Mouse (Mus musculus): ENCODE measurements at regions not wholly inside any gene's neighbourhood (a gene's known extent, or its start where the extent isn't known, plus 50 kb on each side); places are given as distances from the start of the nearest gene placed in this dataset.
"Not testable (repeated sequence)": the region's sequence is repeated elsewhere in the genome, so short reads cannot be mapped to it uniquely, and the experiment has no call there.

DNA sequence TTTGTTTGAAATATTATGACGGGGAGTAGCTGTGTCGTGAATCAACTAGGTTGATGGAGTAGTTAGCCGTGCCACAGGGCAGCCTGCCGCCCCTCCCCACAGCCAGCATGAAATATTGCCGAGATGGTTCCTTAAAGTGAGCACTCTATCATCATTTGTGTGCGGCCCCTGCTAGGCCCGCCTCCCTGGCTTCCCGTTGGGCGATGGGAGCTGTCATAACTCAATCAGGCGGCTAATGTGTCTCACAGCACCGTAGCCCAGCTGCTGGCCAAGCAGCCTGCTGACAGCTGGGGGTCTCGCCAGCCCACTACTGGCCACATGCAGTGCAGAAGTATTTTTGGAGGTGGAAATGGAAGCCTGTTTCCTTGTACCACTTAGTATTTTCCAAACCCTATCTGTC is 140.9 kb downstream of the Sall1 start:
- DNase-seq (ENCODE audit: low read depth) = no peak

DNA sequence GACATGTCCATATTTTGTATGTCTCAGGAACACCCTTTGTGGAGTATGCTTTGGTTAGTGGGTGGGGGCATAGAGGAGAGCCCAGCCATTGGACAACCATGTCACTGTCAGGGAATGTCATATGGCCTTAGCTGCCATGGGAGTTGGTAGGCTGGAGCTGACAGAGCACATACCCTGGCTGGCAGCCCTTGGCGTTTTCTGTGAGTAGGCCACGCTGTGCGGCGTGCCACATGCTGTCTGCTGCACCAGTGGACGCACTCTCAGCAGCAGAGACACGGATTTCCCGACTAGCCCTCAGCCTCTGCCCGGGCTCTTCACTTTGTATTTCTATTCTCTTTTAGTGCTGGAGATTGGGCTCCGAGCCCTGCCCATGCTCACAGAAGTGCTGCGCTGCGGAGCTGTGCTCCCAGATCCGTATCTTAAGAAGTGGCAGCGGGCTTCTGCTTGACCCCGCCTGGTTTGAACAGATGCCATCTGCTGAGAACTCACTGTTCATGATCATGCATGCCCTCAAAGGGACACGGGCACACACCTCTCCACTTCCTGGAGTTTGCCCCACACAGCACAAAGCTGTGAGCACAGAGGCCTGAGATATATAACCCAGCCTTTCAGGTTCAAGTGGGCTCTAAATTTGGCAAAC is 160.1 kb downstream of the Sall1 start:
- DNase-seq (ENCODE audit: low read depth) = no peak

DNA sequence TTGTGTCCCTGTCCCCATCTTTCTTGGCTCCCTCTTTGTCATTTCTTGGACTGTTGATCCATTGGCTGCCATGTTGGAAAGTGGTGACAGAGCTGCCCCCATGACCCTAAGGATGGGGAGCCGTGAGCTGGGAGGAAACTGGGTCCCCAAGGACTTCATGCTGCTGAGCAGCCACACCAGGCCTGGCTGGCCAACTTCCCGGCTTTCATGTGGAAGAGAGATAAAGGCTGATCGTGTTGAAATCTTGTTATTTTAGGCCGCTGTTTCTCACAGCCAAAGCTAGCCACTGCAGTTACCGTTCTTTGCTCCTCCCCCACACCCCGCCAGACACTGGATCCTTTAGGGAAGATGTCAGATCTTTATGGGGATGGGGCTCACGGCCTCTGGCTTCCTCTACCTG is 164.1 kb downstream of the Sall1 start:
- DNase-seq (ENCODE audit: low read depth) = no peak

- no peak for DNase-seq (ENCODE audit: low read depth)
These were observed 166.0 kb downstream of the Sall1 start for GRCm38 (mm10) chr8:88877921-88878320.

DNA sequence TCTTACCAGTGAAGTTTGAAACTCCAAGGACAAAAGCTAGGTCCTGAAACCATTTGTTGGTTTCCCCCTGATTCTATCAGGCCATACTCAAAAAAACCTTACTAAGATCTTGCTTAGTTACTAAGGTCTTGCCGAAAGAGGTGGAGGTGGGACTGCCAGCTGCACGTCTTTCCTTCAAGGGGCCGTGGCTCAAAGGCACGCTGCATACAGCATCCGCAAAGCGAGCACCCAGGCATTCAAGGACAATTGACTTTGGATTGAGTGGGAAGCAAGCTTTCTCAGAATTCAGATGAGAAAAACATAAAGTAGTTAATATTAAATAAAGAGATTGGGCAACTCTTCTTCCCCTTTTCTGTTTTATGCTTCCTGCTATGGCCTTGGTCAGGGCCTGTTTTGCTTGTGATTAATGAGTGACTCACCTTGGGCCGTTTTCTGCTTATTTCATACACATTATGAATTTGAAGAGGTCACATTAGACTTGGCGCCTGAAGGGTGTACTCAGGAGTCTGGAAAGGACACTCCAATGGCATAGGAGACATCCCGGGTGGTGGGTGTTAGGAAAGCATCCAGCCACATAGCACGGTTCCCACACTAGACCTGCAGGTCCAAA is 166.1 kb downstream of the Cyld start:
- DNase-seq (ENCODE audit: low read depth) = no peak

DNA sequence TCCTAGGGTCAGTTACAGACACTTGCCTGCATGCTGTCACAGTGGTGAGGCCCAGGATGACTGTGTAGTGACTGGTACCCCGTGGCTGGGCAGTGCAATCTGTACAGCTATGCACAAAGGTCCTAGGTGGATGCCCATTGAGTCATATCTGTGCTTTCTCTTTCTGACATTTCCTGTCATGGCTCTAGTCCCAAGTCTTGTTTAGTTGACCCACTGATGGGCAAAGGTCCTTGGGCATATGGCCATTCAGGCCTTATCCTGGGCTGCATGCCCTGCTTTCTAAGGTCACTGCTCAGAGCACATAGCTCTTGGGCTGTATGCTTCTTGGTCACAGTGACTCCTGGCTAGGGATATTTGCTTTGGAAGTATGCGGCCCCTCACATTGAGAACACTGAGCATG is 160.4 kb downstream of the Cyld start:
- DNase-seq (ENCODE audit: low read depth) = no peak

GRCm38 (mm10) chr8:88853200-88853599 is 156.4 kb downstream of the Cyld start:
- DNase-seq (ENCODE audit: low read depth) = no peak

- DNase-seq (ENCODE audit: low read depth) = no peak
These were observed 149.1 kb downstream of the Cyld start for GRCm38 (mm10) chr8:88845916-88846315.

DNA sequence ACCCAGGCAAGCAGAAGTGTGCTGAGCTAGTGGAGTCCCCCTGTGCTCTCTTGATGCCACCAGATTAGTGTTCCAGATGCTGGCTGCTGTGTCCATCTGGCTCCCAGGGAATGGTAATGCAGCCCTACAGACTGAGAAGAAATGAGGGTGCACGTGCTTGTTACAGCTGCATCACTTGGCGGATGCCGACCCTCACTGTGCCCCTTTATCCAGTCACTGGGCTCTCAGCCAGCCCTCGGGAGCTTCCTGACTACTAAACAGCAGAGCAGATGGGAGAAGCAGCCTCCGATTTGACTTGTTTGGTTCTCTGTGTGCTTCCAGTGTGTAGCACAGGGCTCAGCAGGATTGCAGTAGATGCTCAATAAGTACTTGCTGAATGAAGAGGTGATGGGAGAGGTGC is 147.5 kb downstream of the Cyld start:
- DNase-seq (ENCODE audit: low read depth) = no peak

- no peak for DNase-seq (ENCODE audit: low read depth)
These were observed 145.6 kb downstream of the Cyld start for GRCm38 (mm10) chr8:88842451-88842850.

GRCm38 (mm10) chr8:88840096-88840495 is 143.3 kb downstream of the Cyld start:
- DNase-seq (ENCODE audit: low read depth) = no peak

- DNase-seq (ENCODE audit: low read depth) = no peak
These were observed 139.0 kb downstream of the Cyld start for GRCm38 (mm10) chr8:88835756-88836291.

- DNase-seq (ENCODE audit: low read depth) = no peak
These were observed 129.0 kb downstream of the Cyld start for GRCm38 (mm10) chr8:88825816-88826215.

DNA sequence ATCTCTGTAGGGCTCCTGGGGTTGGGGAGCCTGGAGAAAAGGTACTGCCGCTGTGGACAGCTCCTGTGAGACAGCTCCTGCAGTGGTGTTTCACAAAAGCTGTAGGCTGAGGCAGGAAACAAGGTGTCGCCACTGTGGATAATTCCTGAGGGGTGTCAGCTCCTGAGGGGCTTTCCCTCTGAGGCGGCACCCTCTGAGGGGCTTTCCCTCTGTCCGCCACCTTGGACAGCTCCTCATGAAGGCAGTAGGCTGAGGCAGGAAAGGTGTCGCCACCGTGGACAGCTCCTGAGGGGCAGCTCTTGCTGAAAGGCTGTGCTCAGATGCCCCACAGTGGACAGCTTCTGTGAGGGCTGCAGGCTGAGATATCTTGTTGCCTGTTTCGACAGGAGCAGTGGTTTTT is 127.1 kb downstream of the Cyld start:
- no peak for DNase-seq (ENCODE audit: low read depth)

DNA sequence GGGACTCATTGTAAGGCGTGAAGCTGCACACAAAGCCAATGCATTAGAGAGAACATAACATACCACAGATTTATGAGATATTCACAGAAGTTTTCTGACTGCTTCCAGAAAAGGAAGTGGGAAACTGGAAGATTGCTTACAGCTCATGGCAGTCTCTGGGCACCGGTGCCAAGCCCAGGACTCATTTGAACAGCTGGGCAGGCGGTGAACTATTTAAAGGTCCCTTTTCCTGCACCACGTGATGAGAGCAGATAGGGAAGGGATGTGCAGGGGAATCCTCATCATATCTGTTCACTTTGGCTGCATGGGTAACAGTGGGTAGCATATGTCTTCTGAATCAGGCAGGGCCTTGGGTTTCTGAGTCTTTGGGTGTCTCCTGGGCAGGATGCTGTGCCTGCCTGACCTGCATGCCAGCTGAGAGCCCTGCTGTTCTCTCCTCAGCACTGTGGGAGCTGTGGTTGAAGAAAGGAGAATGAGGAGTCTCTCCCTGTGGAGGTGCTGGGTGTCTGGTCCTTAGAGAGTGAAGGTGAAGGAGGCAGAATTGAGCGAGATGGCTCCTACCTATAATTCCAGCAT is 123.5 kb downstream of the Cyld start:
- DNase-seq (ENCODE audit: low read depth) = no peak

- DNase-seq (ENCODE audit: low read depth) = no peak
These were observed 119.6 kb downstream of the Cyld start for GRCm38 (mm10) chr8:88816461-88816860.

- DNase-seq (ENCODE audit: low read depth) = no peak
These were observed 117.4 kb downstream of the Cyld start for GRCm38 (mm10) chr8:88814246-88814645.

DNA sequence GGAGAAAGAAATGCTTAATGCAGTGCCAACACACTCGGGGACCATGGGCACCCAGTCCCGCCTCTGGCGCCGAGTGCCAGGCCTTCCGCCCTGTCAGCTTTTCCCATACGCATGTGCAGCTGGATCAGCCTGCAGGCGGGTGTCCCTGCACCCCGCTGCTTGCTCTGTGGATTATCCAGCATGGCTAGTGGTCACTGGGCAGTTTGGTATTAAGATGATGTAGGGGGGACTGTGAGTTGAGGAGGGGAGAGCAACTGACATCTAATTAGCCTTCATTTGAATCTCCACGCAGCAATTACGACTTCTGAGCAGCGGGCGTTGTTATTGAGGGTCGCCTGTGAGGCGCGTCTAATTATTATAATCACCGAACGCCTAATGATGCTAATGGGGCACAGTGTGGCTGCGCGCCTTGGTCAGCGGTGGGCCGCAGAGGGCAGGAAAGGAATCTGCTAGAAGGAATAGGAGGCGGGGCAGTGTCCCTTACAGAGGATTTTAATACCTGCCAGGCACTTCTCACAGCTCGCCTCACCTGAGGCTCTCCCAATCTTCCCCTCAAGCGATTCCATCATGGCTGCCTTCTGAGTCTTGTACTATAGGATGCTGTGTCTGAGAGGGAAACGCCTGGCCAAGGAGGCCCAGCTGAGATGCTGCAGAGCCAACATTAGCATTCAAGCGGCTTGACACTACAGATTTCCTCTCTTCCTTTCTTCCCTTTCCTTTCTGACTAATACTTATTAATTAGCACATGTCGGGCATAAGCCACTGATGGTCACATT is 116.3 kb downstream of the Cyld start:
- DNase-seq (ENCODE audit: low read depth) = no peak

- DNase-seq (ENCODE audit: low read depth) = not testable (repeated sequence)
These were observed 110.0 kb downstream of the Cyld start for GRCm38 (mm10) chr8:88806851-88807250.

Measured in c-Kit-positive CD71-positive TER-119-negative erythroid progenitor cells, embryonic 14.5 days (primary cell).